Mouse (Mus musculus) heart, adult 2 months (tissue): ENCODE measurements around the gene Antxrl.

ENCODE experiments used
- CTCF ChIP-seq: fragments of 200-600 bp; IDR thresholded peaks from 2 replicates; pipeline ENCODE4 v1.8.1; 2022; ENCODE audit warnings: antibody characterized with exemption, mild to moderate bottlenecking, moderate library complexity
- EP300 ChIP-seq: fragments of 200-500 bp; IDR thresholded peaks from 2 replicates; pipeline ENCODE4 v1.6.1; 2011; ENCODE audit warnings: low read depth, low read length, control low read depth; ENCODE audit not compliant: insufficient read depth

- TF ChIP-seq CTCF (peak; percentile 80), EP300 (0 out of 2 replicates have a peak, but pooled peaks have one; percentile 34)
These were observed 52.4 kb downstream of the Antxrl start for GRCm38 (mm10) chr14:34104892-34105291.
